Mouse (Mus musculus) intestine, embryonic 14.5 days (tissue): ENCODE data around the gene Gm29797. TPM values are rescaled to one million over a fixed set of nuclear protein-coding genes. Genes with fewer than 3 reads are reported as not detected.

Experiments
- ATAC-seq: fragments of 200-750 bp; cut with Nextera tagmentation; replicated peaks from 2 replicates; pipeline ENCODE4 v1.8.0; 2017; ENCODE audit warnings: low read depth, moderate number of reproducible peaks, moderate TSS enrichment, moderate library complexity; ENCODE audit not compliant: low FRiP score, low TSS enrichment
- DNase-seq: peaks from one replicate; pipeline ENCODE4 v3.0.0-alpha.2; 2018; ENCODE audit warnings: low spot score
- H3K27ac ChIP-seq: fragments of 300-500 bp; sonication (generic); 2 replicates; pipeline ENCODE4 v1.5.1; 2014; ENCODE audit warnings: low read depth, mild to moderate bottlenecking, control low read depth
- H3K27me3 ChIP-seq: fragments of 300-500 bp; sonication (generic); replicated peaks from 2 replicates; pipeline ENCODE4 v1.6.1; 2014; ENCODE audit warnings: low read length, control low read depth; ENCODE audit not compliant: control insufficient read depth, insufficient read depth
- H3K36me3 ChIP-seq: fragments of 300-500 bp; sonication (generic); 2 replicates; pipeline ENCODE4 v1.6.1; 2014; ENCODE audit warnings: low read length, control low read depth; ENCODE audit not compliant: control insufficient read depth, insufficient read depth
- H3K4me1 ChIP-seq: fragments of 300-500 bp; sonication (generic); replicated peaks from 2 replicates; pipeline ENCODE4 v1.6.1; 2014; ENCODE audit warnings: low read length, control low read depth, mixed read lengths; ENCODE audit not compliant: control insufficient read depth, insufficient read depth
- H3K4me2 ChIP-seq: fragments of 300-500 bp; sonication (generic); 2 replicates; pipeline ENCODE4 v1.6.1; 2014; ENCODE audit warnings: low read length
- H3K4me3 ChIP-seq: fragments of 300-500 bp; sonication (generic); 2 replicates; pipeline ENCODE4 v1.5.1; 2014; ENCODE audit warnings: low read depth, low read length, control low read depth, mixed read lengths
- H3K9ac ChIP-seq: fragments of 300-500 bp; sonication (generic); 2 replicates; pipeline ENCODE4 v1.6.1; 2014; ENCODE audit warnings: mild to moderate bottlenecking, low read length
- H3K9me3 ChIP-seq: fragments of 300-500 bp; sonication (generic); 2 replicates; pipeline ENCODE4 v1.6.1; 2016; ENCODE audit warnings: low read length, control low read depth; ENCODE audit not compliant: control insufficient read depth
- WGBS: fragments of 180-500 bp; shearing (Covaris S2); extraction: QIAGEN DNeasy Blood & Tissue Kit; methylation state at CpG from one replicate; pipeline ENCODE4 v1.1.7; 2014; 5-methylcytosine and 5-hydroxymethylcytosine counted together
- polyA plus RNA-seq: library from polyadenylated mRNA; unstranded; fragments of >200 nt; fragmentation: Nextera tagmentation; extraction: Ambion mirVana; gene quantifications from 2 replicates; pipeline ENCODE4 v1.2.1, GENCODE M21; 2014

Gene Gm29797
- polyA plus RNA-seq, 1 experiment from 2014 or later, result 2.5 TPM

- H3K27ac ChIP-seq, result no peak overlapping the region
- H3K4me2 ChIP-seq, result peak overlapping the region; percentile 43
- H3K4me3 ChIP-seq, result no peak overlapping the region
Measured at GRCm38 (mm10) chr2:181675454-181675853, 18.6 kb downstream of the Gm29797 start.

GRCm38 (mm10) chr2:181676424-181676823 is 19.6 kb downstream of the Gm29797 start:
- Histone ChIP-seq H3K9me3 (no peaks in the 10 kb centered on the region), H3K4me1 (peaks cover 11% of the 10 kb centered on the region; the same call in 1 of the 2 replicates), H3K27ac (no peak overlapping the region), H3K9ac (no peak overlapping the region), H3K4me3 (no peak overlapping the region), H3K4me2 (no peak overlapping the region), H3K36me3 (no peaks in the 10 kb centered on the region), H3K27me3 (peaks cover 25% of the 10 kb centered on the region)
- ATAC-seq, result no peak
- WGBS, result 70% methylated on average over 2 of the region's 2 CpGs
- DNase-seq, result no peak

More at GRCm38 (mm10) chr2:181675454-181675853, 18.6 kb downstream of the Gm29797 start:
- no peaks in the 10 kb centered on the region for H3K36me3 ChIP-seq
- H3K27me3 ChIP-seq, result peaks cover 35% of the 10 kb centered on the region
- no peaks in the 10 kb centered on the region for H3K9me3 ChIP-seq
- no peak overlapping the region for H3K9ac ChIP-seq
- DNase-seq (no peak), ATAC-seq (no peak)
- 3% methylated on average over 14 of the region's 14 CpGs for WGBS
- H3K4me1 ChIP-seq, result peaks cover 5% of the 10 kb centered on the region; the same call in 1 of the 2 replicates

GRCm38 (mm10) chr2:181677096-181677754 is 20.4 kb downstream of the Gm29797 start:
- no peak overlapping the region for H3K9ac ChIP-seq

GRCm38 (mm10) chr2:181677755-181678098 is 20.9 kb downstream of the Gm29797 start:
- peaks cover 11% of the 10 kb centered on the region; the same call in 1 of the 2 replicates for H3K4me1 ChIP-seq
- H3K27me3 ChIP-seq, result peaks cover 12% of the 10 kb centered on the region
- WGBS, result 42% methylated on average over 3 of the region's 3 CpGs
- no peak overlapping the region for H3K27ac ChIP-seq
- H3K4me3 ChIP-seq, result no peak overlapping the region
- no peaks in the 10 kb centered on the region for H3K9me3 ChIP-seq
- DNase-seq (no peak), ATAC-seq (no peak)
- H3K36me3 ChIP-seq, result no peaks in the 10 kb centered on the region
- H3K9ac ChIP-seq, result no peak overlapping the region
- H3K4me2 ChIP-seq, result no peak overlapping the region

More at GRCm38 (mm10) chr2:181677096-181677754, 20.4 kb downstream of the Gm29797 start:
- ATAC-seq (no peak), DNase-seq (no peak)
- 74% methylated on average over 5 of the region's 5 CpGs for WGBS
- Histone ChIP-seq H3K4me2 (no peak overlapping the region), H3K27ac (no peak overlapping the region), H3K9me3 (no peaks in the 10 kb centered on the region), H3K36me3 (no peaks in the 10 kb centered on the region), H3K4me1 (peaks cover 11% of the 10 kb centered on the region; the same call in 1 of the 2 replicates), H3K27me3 (peaks cover 17% of the 10 kb centered on the region), H3K4me3 (no peak overlapping the region)

- DNase-seq, result peak; percentile 76
- Histone ChIP-seq H3K4me1 (peaks cover 11% of the 10 kb centered on the region; the same call in 1 of the 2 replicates), H3K9ac (no peak overlapping the region), H3K4me2 (no peak overlapping the region), H3K36me3 (no peaks in the 10 kb centered on the region), H3K27ac (no peak overlapping the region), H3K9me3 (no peaks in the 10 kb centered on the region), H3K27me3 (0 out of 2 replicates have a peak, but pooled peaks cover 4% of the 10 kb centered on the region), H3K4me3 (no peak overlapping the region)
- WGBS, result 17% methylated on average over 1 of the region's 1 CpGs
- peak; percentile 69 for ATAC-seq
Measured at GRCm38 (mm10) chr2:181678780-181679179, 21.9 kb downstream of the Gm29797 start.

GRCm38 (mm10) chr2:181679951-181680715 is 23.3 kb downstream of the Gm29797 start, which contains the start of gene Tcea2:
Gene Tcea2, plus strand, starts transcription at chr2:181680310.
- Histone ChIP-seq H3K27ac (no peak within 1 kb of the TSS; the same call in 1 of the 2 replicates), H3K4me1 (peaks cover 11% of the 10 kb centered on the region; the same call in 1 of the 2 replicates), H3K4me2 (peak within 1 kb of the TSS; percentile 95), H3K27me3 (no peaks in the 10 kb centered on the region), H3K9me3 (no peaks in the 10 kb centered on the region), H3K4me3 (peak within 1 kb of the TSS; percentile 66), H3K9ac (peak within 1 kb of the TSS; percentile 84), H3K36me3 (peaks cover 4% of the 10 kb centered on the region; the same call in 1 of the 2 replicates)
- ATAC-seq (peak; percentile 63), DNase-seq (peak; percentile 90)
- WGBS, result under 1% methylated on average over 69 of the region's 69 CpGs

- DNase-seq, result peak; percentile 75
- Histone ChIP-seq H3K27ac (no peak overlapping the region; the same call in 1 of the 2 replicates), H3K4me2 (peak overlapping the region; percentile 95), H3K36me3 (peaks cover 6% of the 10 kb centered on the region; the same call in 1 of the 2 replicates), H3K9me3 (no peaks in the 10 kb centered on the region), H3K27me3 (no peaks in the 10 kb centered on the region), H3K9ac (peak overlapping the region; percentile 84), H3K4me3 (peak overlapping the region; percentile 66), H3K4me1 (peaks cover 6% of the 10 kb centered on the region; the same call in 1 of the 2 replicates)
- WGBS, result 18% methylated on average over 7 of the region's 7 CpGs
- ATAC-seq, result peak; percentile 14
Measured at GRCm38 (mm10) chr2:181680716-181681117, 23.9 kb downstream of the Gm29797 start.

- ATAC-seq, result no peak
- DNase-seq, result no peak
- H3K4me3 ChIP-seq, result no peak overlapping the region
- H3K4me2 ChIP-seq, result no peak overlapping the region
- no peaks in the 10 kb centered on the region for H3K27me3 ChIP-seq
- peaks cover 6% of the 10 kb centered on the region; the same call in 1 of the 2 replicates for H3K4me1 ChIP-seq
- no peak overlapping the region for H3K27ac ChIP-seq
- no peak overlapping the region for H3K9ac ChIP-seq
- H3K36me3 ChIP-seq, result peaks cover 19% of the 10 kb centered on the region
- 71% methylated on average over 1 of the region's 1 CpGs for whole genome bisulfite sequencing
- H3K9me3 ChIP-seq, result no peaks in the 10 kb centered on the region
Measured at GRCm38 (mm10) chr2:181681978-181682377, 25.1 kb downstream of the Gm29797 start.
